Mouse (Mus musculus): ENCODE data around the gene Cenpm.

DNA sequence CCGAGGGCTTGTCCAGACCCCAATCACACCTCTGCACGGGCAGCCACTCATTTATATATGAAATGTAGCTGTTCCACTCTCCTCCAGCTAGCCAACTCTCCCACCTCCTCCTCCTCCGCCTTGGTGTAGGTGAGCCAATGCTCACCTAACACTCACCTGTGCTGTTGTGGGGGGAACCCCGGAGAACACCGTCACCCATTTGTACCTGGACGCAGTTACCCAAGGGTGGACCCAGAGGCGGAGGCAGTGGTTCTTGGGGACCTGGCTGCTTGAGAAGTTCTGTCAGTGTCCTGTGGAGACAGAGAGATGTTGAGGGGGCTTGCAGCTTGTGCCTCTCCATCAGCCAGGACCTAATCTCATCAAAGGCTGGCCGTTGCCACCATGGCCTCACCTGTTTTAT, 36.2 kb downstream of the Cenpm start:
- TF ChIP-seq CTCF (IDR thresholded peaks at IDR 0.05; ENCODE audit: low read depth) (no peak), EP300 (IDR thresholded peaks at IDR 0.05; ENCODE audit: low read depth) (no peak)

Measured in liver, postnatal 0 days (tissue).